Mouse (Mus musculus): ENCODE data around the gene Bbs7. TPM values are rescaled to one million over a fixed set of nuclear protein-coding genes. Genes with fewer than 3 reads are reported as not detected.

Gene Bbs7
- polyA plus RNA-seq, 1 experiment = 4.6 TPM

GRCm38 (mm10) chr3:36557601-36558000 is 55.7 kb downstream of the Bbs7 start:
- WGBS = 91% methylated on average over 1 of the region's 1 CpGs
- no peak for DNase-seq
- Histone ChIP-seq H3K4me3 (replicated peaks; ENCODE audit: extremely low read depth, low read depth, low read length) (no peak overlapping the region), H3K4me1 (ENCODE audit: control insufficient read depth, insufficient read depth, low read length) (peaks cover 3% of the 10 kb centered on the region; the same call in 1 of the 2 replicates)
- TF ChIP-seq POLR2A (IDR thresholded peaks at IDR 0.05; ENCODE audit: borderline replicate concordance, extremely low read depth, low read depth, low read length) = no peak
- no peak for TF ChIP-seq CTCF (IDR thresholded peaks at IDR 0.05; ENCODE audit: insufficient read depth, low read length)

- TF ChIP-seq POLR2A (IDR thresholded peaks at IDR 0.05; ENCODE audit: borderline replicate concordance, extremely low read depth, low read depth, low read length) = peak; percentile 49; the same call in 1 of the 2 replicates
- no peak for TF ChIP-seq CTCF (IDR thresholded peaks at IDR 0.05; ENCODE audit: insufficient read depth, low read length)
- Histone ChIP-seq H3K4me1 (ENCODE audit: control insufficient read depth, insufficient read depth, low read length) (peaks cover 6% of the 10 kb centered on the region; the same call in 1 of the 2 replicates), H3K4me3 (replicated peaks; ENCODE audit: extremely low read depth, low read depth, low read length) (peak within 1 kb of the TSS; percentile 99)
- WGBS = under 1% methylated on average over 39 of the region's 39 CpGs
- DNase-seq = peak; percentile 97
These were observed 60.8 kb downstream of the Bbs7 start, which contains the start of gene Exosc9 for GRCm38 (mm10) chr3:36552406-36553047. Gene Exosc9 (plus strand): TSS chr3:36552606.

DNA sequence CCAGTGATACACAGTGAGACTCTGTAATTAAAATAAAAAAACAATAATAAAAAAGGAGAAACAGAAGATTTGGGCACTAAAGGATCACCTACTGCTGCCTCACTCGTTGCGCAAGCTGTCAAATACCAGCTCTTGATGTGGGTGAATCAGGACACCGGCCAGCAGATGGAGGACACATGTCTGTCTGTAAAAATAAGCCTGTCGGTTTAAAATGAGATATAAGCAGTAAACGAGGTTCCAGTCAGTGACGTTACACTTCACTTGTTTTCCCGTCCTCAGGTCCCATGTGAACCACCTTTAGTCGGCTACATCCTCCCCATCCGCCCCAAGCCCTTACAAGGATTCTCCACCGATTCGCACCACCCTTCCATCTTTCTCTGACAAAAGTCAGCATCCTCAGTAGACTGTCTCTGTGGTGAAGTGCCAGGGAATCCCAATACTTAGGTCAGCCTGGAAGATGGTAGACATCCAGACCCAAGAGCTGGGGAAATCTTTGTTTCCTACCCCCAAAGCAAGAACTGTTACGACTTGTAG is 61.4 kb downstream of the Bbs7 start:
- 11% methylated on average over 12 of the region's 12 CpGs for WGBS
- no peak for TF ChIP-seq CTCF (IDR thresholded peaks at IDR 0.05; ENCODE audit: insufficient read depth, low read length)
- TF ChIP-seq POLR2A (IDR thresholded peaks at IDR 0.05; ENCODE audit: borderline replicate concordance, extremely low read depth, low read depth, low read length) = no peak
- H3K4me1 ChIP-seq (ENCODE audit: control insufficient read depth, insufficient read depth, low read length) = peaks cover 6% of the 10 kb centered on the region; the same call in 1 of the 2 replicates
- H3K4me3 ChIP-seq (replicated peaks; ENCODE audit: extremely low read depth, low read depth, low read length) = peak overlapping the region; percentile 99
- DNase-seq = no peak

DNA sequence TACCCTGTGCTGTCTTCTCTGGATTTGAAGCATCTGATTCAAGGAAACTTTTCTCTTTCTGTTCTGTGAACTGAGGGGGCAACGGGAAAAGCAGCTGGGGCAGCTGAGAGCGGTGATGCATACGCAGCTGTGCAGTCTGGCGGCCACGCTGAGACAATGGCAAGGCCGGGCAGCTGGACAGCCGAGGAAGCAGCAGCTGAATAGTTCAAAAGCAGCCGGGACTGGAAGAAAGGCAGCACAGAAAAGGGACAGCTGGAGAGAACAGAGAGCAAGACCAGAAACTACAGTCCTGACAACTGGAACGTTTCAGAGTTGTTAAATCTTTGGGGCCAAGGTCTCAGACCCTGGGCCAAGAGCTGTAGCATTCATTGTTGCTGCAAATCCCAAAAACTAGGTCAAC is 61.9 kb downstream of the Bbs7 start:
- peaks cover 6% of the 10 kb centered on the region; the same call in 1 of the 2 replicates for H3K4me1 ChIP-seq (ENCODE audit: control insufficient read depth, insufficient read depth, low read length)
- 37% methylated on average over 9 of the region's 9 CpGs for WGBS
- H3K4me3 ChIP-seq (replicated peaks; ENCODE audit: extremely low read depth, low read depth, low read length) = no peak overlapping the region
- DNase-seq = peak; percentile 10
- TF ChIP-seq POLR2A (IDR thresholded peaks at IDR 0.05; ENCODE audit: borderline replicate concordance, extremely low read depth, low read depth, low read length) (no peak), CTCF (IDR thresholded peaks at IDR 0.05; ENCODE audit: insufficient read depth, low read length) (no peak)

- TF ChIP-seq POLR2A (IDR thresholded peaks at IDR 0.05; ENCODE audit: borderline replicate concordance, extremely low read depth, low read depth, low read length) (no peak), CTCF (IDR thresholded peaks at IDR 0.05; ENCODE audit: insufficient read depth, low read length) (no peak)
- no peak overlapping the region for H3K4me3 ChIP-seq (replicated peaks; ENCODE audit: extremely low read depth, low read depth, low read length)
- 79% methylated on average over 3 of the region's 3 CpGs for WGBS
- no peaks in the 10 kb centered on the region for H3K4me1 ChIP-seq (ENCODE audit: control insufficient read depth, insufficient read depth, low read length)
- DNase-seq = no peak
These were observed 68.3 kb downstream of the Bbs7 start for GRCm38 (mm10) chr3:36544961-36545360.

DNA sequence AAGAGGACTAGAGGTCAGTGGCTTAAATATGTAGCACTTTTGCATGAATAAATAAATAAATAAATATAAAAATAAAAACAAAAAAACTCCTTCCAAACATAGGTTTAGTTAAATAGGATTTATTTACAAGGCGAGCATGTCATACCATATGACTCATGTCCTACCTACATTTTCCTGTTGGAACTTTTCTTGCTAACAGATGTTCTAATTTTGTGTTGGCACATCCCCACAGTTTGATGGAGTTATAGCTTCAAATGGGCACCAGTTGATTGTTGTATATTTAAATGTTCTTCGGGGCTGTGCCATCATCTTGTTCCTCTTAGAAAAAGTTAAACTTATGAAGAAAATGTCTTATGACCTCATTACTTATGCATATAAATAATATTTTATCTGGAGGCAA is 71.9 kb downstream of the Bbs7 start:
- Histone ChIP-seq H3K4me3 (replicated peaks; ENCODE audit: extremely low read depth, low read depth, low read length) (no peak overlapping the region), H3K4me1 (ENCODE audit: control insufficient read depth, insufficient read depth, low read length) (no peaks in the 10 kb centered on the region)
- TF ChIP-seq CTCF (IDR thresholded peaks at IDR 0.05; ENCODE audit: insufficient read depth, low read length) = no peak
- no peak for TF ChIP-seq POLR2A (IDR thresholded peaks at IDR 0.05; ENCODE audit: borderline replicate concordance, extremely low read depth, low read depth, low read length)
- WGBS = 85% methylated on average over 2 of the region's 2 CpGs
- DNase-seq = no peak

DNA sequence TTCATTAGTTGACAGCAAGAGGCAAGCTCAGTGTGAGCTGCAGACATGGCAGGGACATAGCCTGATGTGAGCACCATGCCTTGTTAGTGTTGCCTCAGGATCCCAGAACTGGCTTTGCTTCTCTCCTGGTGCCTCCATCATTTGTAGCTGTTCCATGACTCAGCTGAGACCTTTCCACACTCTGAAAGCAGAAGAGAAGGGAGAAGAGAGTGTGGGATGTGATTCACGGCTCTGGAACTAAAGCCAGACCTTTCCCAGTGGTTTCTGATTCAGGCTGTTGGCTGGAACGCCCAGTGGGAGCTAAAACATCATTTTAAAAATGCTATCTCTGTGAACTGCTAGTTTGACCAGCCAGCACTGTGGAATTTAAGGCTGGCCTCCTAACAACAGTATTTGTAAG is 72.5 kb downstream of the Bbs7 start:
- DNase-seq = no peak
- TF ChIP-seq POLR2A (IDR thresholded peaks at IDR 0.05; ENCODE audit: borderline replicate concordance, extremely low read depth, low read depth, low read length) (no peak), CTCF (IDR thresholded peaks at IDR 0.05; ENCODE audit: insufficient read depth, low read length) (no peak)
- 47% methylated on average over 2 of the region's 2 CpGs for WGBS
- Histone ChIP-seq H3K4me3 (replicated peaks; ENCODE audit: extremely low read depth, low read depth, low read length) (no peak overlapping the region), H3K4me1 (ENCODE audit: control insufficient read depth, insufficient read depth, low read length) (no peaks in the 10 kb centered on the region)

GRCm38 (mm10) chr3:36537701-36538470 is 75.4 kb downstream of the Bbs7 start:
- Histone ChIP-seq H3K4me3 (replicated peaks; ENCODE audit: extremely low read depth, low read depth, low read length) (no peak overlapping the region), H3K4me1 (ENCODE audit: control insufficient read depth, insufficient read depth, low read length) (peaks cover 6% of the 10 kb centered on the region)
- WGBS = 64% methylated on average over 4 of the region's 4 CpGs
- TF ChIP-seq POLR2A (IDR thresholded peaks at IDR 0.05; ENCODE audit: borderline replicate concordance, extremely low read depth, low read depth, low read length) (no peak), CTCF (IDR thresholded peaks at IDR 0.05; ENCODE audit: insufficient read depth, low read length) (no peak)
- no peak for DNase-seq

DNA sequence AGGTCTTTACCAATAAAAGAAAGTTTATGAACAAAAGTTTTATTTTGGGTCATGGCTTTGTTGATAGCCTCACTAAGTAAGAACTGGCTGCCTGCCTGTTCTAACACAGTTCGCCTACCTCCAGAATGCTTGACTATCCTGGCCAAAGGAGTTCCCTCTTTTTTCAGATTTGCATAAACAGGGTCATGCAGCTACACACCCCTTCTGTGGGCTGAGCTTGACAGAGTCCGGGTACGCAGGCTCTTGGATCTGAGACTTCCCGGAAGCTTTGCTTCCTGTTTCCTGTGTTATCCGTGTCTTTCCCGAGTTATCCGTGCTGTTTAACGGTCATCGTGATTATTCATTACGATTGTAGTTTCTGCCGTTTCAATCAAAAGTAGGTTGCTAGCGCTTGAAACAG is 77.2 kb downstream of the Bbs7 start:
- WGBS = 57% methylated on average over 12 of the region's 12 CpGs
- Histone ChIP-seq H3K4me1 (ENCODE audit: control insufficient read depth, insufficient read depth, low read length) (peaks cover 10% of the 10 kb centered on the region), H3K4me3 (replicated peaks; ENCODE audit: extremely low read depth, low read depth, low read length) (no peak overlapping the region)
- no peak for DNase-seq
- TF ChIP-seq CTCF (IDR thresholded peaks at IDR 0.05; ENCODE audit: insufficient read depth, low read length) (no peak), POLR2A (IDR thresholded peaks at IDR 0.05; ENCODE audit: borderline replicate concordance, extremely low read depth, low read depth, low read length) (no peak)

All from lung, adult 2 months (tissue).